Mouse (Mus musculus): ENCODE measurements at regions not wholly inside any gene's neighbourhood (a gene's known extent, or its start where the extent isn't known, plus 50 kb on each side); places are given as distances from the start of the nearest gene placed in this dataset.

DNA sequence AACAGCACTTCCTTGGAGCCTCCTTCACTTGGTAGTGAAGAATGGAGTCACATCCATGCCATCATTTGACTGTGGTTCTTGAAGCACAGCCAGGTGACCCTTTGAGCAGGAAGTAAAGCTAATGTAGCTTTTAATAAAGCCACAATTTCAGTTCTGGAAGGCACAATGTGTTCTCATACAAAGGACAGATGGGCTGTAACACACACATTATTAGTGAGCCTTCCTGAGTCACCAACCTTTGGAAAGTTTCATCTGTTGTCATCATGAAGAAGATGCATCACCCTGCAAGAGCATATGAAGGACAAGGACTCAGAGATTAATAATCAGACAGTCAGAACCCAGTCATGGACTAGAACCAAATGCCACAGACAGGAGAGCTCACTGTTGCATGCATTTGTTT is 221.6 kb downstream of the Spry2 start:
- TF ChIP-seq TBP (conservative IDR thresholded peaks at IDR 0.05; ENCODE audit: low read depth, low read length), result no peak
- H3K9me3 ChIP-seq (replicated peaks; ENCODE audit: low read length), result peaks cover 30% of the 10 kb centered on the region
- H3K9ac ChIP-seq (ENCODE audit: insufficient read depth, low read depth), result no peak overlapping the region
- no peak overlapping the region for H3K4me3 ChIP-seq (replicated peaks in 1 of 3; ENCODE audit: low read depth in 2 of 3, low read length in 2 of 3, poor library complexity in 1 of 3)
- H3K4me1 ChIP-seq (ENCODE audit: control insufficient read depth in 1 of 2, insufficient read depth in 2 of 2), result no peaks in the 10 kb centered on the region
- H3K79me2 ChIP-seq (replicated peaks; ENCODE audit: control insufficient read depth, extremely low read depth, insufficient read depth, poor library complexity, severe bottlenecking), result no peaks in the 10 kb centered on the region
- H3K27me3 ChIP-seq (replicated peaks), result no peaks in the 10 kb centered on the region
- dilution Hi-C loops (cut with MboI; ENCODE audit: extremely low pct_ligation_motif_present, extremely low pct_unique_long_range_greater_than_20kb, low sequenced_read_pairs), result no loop called here
- H3K4me2 ChIP-seq (ENCODE audit: insufficient read depth, low read depth, poor library complexity, severe bottlenecking), result no peak overlapping the region
- no peak for DNase-seq (ENCODE audit: extremely low read depth)
- no peak overlapping the region for H3K27ac ChIP-seq (ENCODE audit: insufficient read depth, low read depth)
- H3K36me3 ChIP-seq (replicated peaks in 1 of 2; ENCODE audit: control insufficient read depth in 1 of 2, insufficient read depth in 1 of 2, low read length in 1 of 2), result no peaks in the 10 kb centered on the region
- in situ Hi-C loops (cut with MboI; ENCODE audit: low pct_ligation_motif_present, low pct_unique_long_range_greater_than_20kb, low sequenced_read_pairs), result no loop called here

DNA sequence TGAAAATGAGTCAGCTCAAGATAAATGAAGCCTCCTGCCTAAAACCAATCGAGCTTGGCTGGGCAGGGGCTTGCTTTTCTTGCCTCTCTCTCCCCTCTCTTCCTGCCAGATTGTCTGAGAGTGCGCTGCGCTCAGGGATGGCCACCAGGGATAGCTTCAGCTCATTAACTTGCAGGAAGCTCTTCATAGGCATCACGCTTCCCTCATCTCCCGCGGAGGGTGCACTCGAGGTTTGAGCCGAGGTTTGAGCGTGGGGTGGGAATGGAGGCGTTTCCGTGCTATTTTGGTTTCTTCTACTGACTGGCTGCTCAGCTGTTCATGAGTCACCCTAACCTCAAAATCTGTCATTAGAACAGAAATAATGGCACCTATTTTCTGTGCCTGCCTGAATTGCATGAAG is 227.7 kb downstream of the Spry2 start:
- Histone ChIP-seq H3K9me3 (replicated peaks; ENCODE audit: low read length) (peaks cover 39% of the 10 kb centered on the region), H3K79me2 (replicated peaks; ENCODE audit: control insufficient read depth, extremely low read depth, insufficient read depth, poor library complexity, severe bottlenecking) (no peaks in the 10 kb centered on the region), H3K27ac (ENCODE audit: insufficient read depth, low read depth) (no peak overlapping the region), H3K9ac (ENCODE audit: insufficient read depth, low read depth) (no peak overlapping the region), H3K4me3 (replicated peaks in 1 of 3; ENCODE audit: low read depth in 2 of 3, low read length in 2 of 3, poor library complexity in 1 of 3) (no peak overlapping the region), H3K4me1 (ENCODE audit: control insufficient read depth in 1 of 2, insufficient read depth in 2 of 2) (peaks cover 0 to 4% of the 10 kb centered on the region in 2 experiments; a peak in 1 of 4 replicates), H3K36me3 (replicated peaks in 1 of 2; ENCODE audit: control insufficient read depth in 1 of 2, insufficient read depth in 1 of 2, low read length in 1 of 2) (no peaks in the 10 kb centered on the region), H3K4me2 (ENCODE audit: insufficient read depth, low read depth, poor library complexity, severe bottlenecking) (no peak overlapping the region), H3K27me3 (replicated peaks) (no peaks in the 10 kb centered on the region)
- dilution Hi-C loops (cut with MboI; ENCODE audit: extremely low pct_ligation_motif_present, extremely low pct_unique_long_range_greater_than_20kb, low sequenced_read_pairs), result no loop called here
- DNase-seq (ENCODE audit: extremely low read depth), result peak; percentile 33
- TF ChIP-seq MAFK (IDR thresholded peaks at IDR 0.05; ENCODE audit: insufficient replicate concordance, low read length) (no peak), PAX5 (IDR thresholded peaks at IDR 0.05; ENCODE audit: low read length) (no peak), SMC3 (IDR thresholded peaks at IDR 0.05; ENCODE audit: low read depth, low read length) (no peak), ZC3H11A (IDR thresholded peaks at IDR 0.05; ENCODE audit: low read depth, low read length) (no peak), UBTF (IDR thresholded peaks at IDR 0.05; ENCODE audit: low read depth, low read length) (no peak), SIN3A (IDR thresholded peaks at IDR 0.05; ENCODE audit: low read length) (no peak), ZKSCAN1 (IDR thresholded peaks at IDR 0.05; ENCODE audit: borderline replicate concordance, low read depth, low read length) (no peak), USF1 (IDR thresholded peaks at IDR 0.05; ENCODE audit: low read depth, low read length) (no peak), POLR2AphosphoS2 (IDR thresholded peaks at IDR 0.05; ENCODE audit: low read depth, low read length) (no peak), KAT2A (IDR thresholded peaks at IDR 0.05; ENCODE audit: insufficient replicate concordance, low read length) (no peak)
- in situ Hi-C loops (cut with MboI; ENCODE audit: low pct_ligation_motif_present, low pct_unique_long_range_greater_than_20kb, low sequenced_read_pairs), result no loop called here

DNA sequence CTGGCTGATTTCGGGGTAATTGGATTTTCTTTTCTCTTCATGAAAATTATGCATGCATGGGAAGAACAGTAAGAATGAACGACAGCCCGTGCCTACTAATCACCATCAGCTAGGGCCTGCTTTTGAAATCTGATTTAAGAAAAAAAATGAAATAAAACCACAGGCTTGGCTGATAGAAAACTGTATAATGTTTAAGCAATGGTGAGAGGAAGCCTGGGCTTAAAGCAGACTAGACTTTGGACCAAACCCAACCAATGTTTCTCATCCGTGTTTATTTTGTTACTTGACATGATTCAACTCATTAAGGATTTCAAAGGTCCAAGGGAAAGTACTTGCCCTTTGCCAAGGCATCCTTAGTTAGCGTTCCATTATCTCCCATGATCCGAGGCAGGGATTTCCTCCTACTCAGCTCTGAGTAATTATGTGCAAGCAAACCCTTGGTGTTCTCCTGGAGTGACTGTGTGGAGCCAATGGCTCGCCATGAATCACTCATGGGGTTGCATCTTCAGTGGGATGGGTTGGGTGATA is 231.9 kb downstream of the Spry2 start:
- Histone ChIP-seq H3K4me3 (replicated peaks in 1 of 3; ENCODE audit: low read depth in 2 of 3, low read length in 2 of 3, poor library complexity in 1 of 3) (no peak overlapping the region), H3K27ac (ENCODE audit: insufficient read depth, low read depth) (no peak overlapping the region), H3K9ac (ENCODE audit: insufficient read depth, low read depth) (no peak overlapping the region), H3K79me2 (replicated peaks; ENCODE audit: control insufficient read depth, extremely low read depth, insufficient read depth, poor library complexity, severe bottlenecking) (no peaks in the 10 kb centered on the region), H3K36me3 (replicated peaks in 1 of 2; ENCODE audit: control insufficient read depth in 1 of 2, insufficient read depth in 1 of 2, low read length in 1 of 2) (no peaks in the 10 kb centered on the region), H3K4me2 (ENCODE audit: insufficient read depth, low read depth, poor library complexity, severe bottlenecking) (no peak overlapping the region), H3K9me3 (replicated peaks; ENCODE audit: low read length) (peaks cover 41% of the 10 kb centered on the region), H3K27me3 (replicated peaks) (no peaks in the 10 kb centered on the region), H3K4me1 (ENCODE audit: control insufficient read depth in 1 of 2, insufficient read depth in 2 of 2) (peaks cover 0 to 4% of the 10 kb centered on the region in 2 experiments; a peak in 1 of 4 replicates)
- dilution Hi-C loops (cut with MboI; ENCODE audit: extremely low pct_ligation_motif_present, extremely low pct_unique_long_range_greater_than_20kb, low sequenced_read_pairs), result no loop called here
- in situ Hi-C loops (cut with MboI; ENCODE audit: low pct_ligation_motif_present, low pct_unique_long_range_greater_than_20kb, low sequenced_read_pairs), result no loop called here
- no peak for DNase-seq (ENCODE audit: extremely low read depth)
- no peak for TF ChIP-seq JUN (IDR thresholded peaks at IDR 0.05; ENCODE audit: insufficient read depth, low read depth, low read length)
- TF ChIP-seq POLR2A (IDR thresholded peaks at IDR 0.05; ENCODE audit: low read depth, low read length), result no peak
- no peak for TF ChIP-seq CHD1 (IDR thresholded peaks at IDR 0.05; ENCODE audit: low read depth, low read length)
- no peak for TF ChIP-seq EP300 (IDR thresholded peaks at IDR 0.05; ENCODE audit: low read length)
- TF ChIP-seq MAFK (IDR thresholded peaks at IDR 0.05; ENCODE audit: insufficient replicate concordance, low read length), result no peak

Data from CH12.LX (cell line).